Mouse (Mus musculus) midbrain, embryonic 11.5 days (tissue): ENCODE measurements around the gene Ubl7. TPM values are rescaled to one million over a fixed set of nuclear protein-coding genes. Genes with fewer than 3 reads are reported as not detected.
A peak's percentile ranks its signal among the peaks of the same experiment; 100 is the strongest.

Experiments
- ATAC-seq: fragments of 200-750 bp; cut with Nextera tagmentation; 2 replicates; pipeline ENCODE4 v1.8.0; 2017; ENCODE audit warnings: moderate TSS enrichment, moderate library complexity; ENCODE audit not compliant: low FRiP score
- DNase-seq: peaks from one replicate; pipeline ENCODE4 v3.0.0; 2015; ENCODE audit warnings: low spot score; ENCODE audit errors: missing footprints
- H3K27ac ChIP-seq: fragments of 300-500 bp; sonication (generic); 2 replicates; pipeline ENCODE4 v1.5.1; 2014; ENCODE audit warnings: low read depth, low read length
- H3K27me3 ChIP-seq: fragments of 300-500 bp; sonication (generic); 2 replicates; pipeline ENCODE4 v1.6.1; 2014; ENCODE audit warnings: mild to moderate bottlenecking, low read length, moderate library complexity, mixed read lengths; ENCODE audit not compliant: control insufficient read depth, insufficient read depth
- H3K36me3 ChIP-seq: fragments of 300-500 bp; sonication (generic); 2 replicates; pipeline ENCODE4 v1.6.1; 2014; ENCODE audit warnings: mild to moderate bottlenecking, low read length, moderate library complexity, mixed read lengths; ENCODE audit not compliant: control insufficient read depth, insufficient read depth
- H3K4me1 ChIP-seq: fragments of 300-500 bp; sonication (generic); 2 replicates; pipeline ENCODE4 v1.6.1; 2014; ENCODE audit warnings: low read length; ENCODE audit not compliant: control insufficient read depth, insufficient read depth
- H3K4me2 ChIP-seq: fragments of 300-500 bp; sonication (generic); 2 replicates; pipeline ENCODE4 v1.6.1; 2014; ENCODE audit warnings: mild to moderate bottlenecking, moderate library complexity
- H3K4me3 ChIP-seq: fragments of 300-500 bp; sonication (generic); 2 replicates; pipeline ENCODE4 v1.5.1; 2014; ENCODE audit warnings: low read depth, low read length
- H3K9ac ChIP-seq: fragments of 300-500 bp; sonication (generic); 2 replicates; pipeline ENCODE4 v1.6.1; 2014; ENCODE audit warnings: low read length
- H3K9me3 ChIP-seq: fragments of 300-500 bp; sonication (generic); 2 replicates; pipeline ENCODE4 v1.6.1; 2016; ENCODE audit warnings: low read length; ENCODE audit not compliant: control insufficient read depth
- WGBS: fragments of 180-500 bp; shearing (Covaris S2); extraction: QIAGEN DNeasy Blood & Tissue Kit; methylation state at CpG from one replicate; pipeline ENCODE4 v1.1.7; 2014; 5-methylcytosine and 5-hydroxymethylcytosine counted together
- polyA plus RNA-seq: library from polyadenylated mRNA; unstranded; fragments of >200 nt; fragmentation: Nextera tagmentation; extraction: Ambion mirVana; gene quantifications from 2 replicates; pipeline ENCODE4 v1.2.1, GENCODE M21; 2014

Ubl7 gene
- polyA plus RNA-seq, 1 experiment from 2014 or later, result 111 TPM

- H3K27me3 ChIP-seq, result no peaks in the 10 kb centered on the region
- WGBS, result 81% methylated on average over 5 of the region's 5 CpGs
- ATAC-seq (no peak), DNase-seq (peak; percentile 47)
- H3K9ac ChIP-seq, result no peak overlapping the region
- H3K27ac ChIP-seq, result no peak overlapping the region
- no peak overlapping the region for H3K4me3 ChIP-seq
- no peaks in the 10 kb centered on the region for H3K4me1 ChIP-seq
- H3K9me3 ChIP-seq, result no peaks in the 10 kb centered on the region
- H3K36me3 ChIP-seq, result no peaks in the 10 kb centered on the region
- no peak overlapping the region for H3K4me2 ChIP-seq
These were observed 63.4 kb downstream of the Ubl7 start for GRCm38 (mm10) chr9:57974221-57974620.

GRCm38 (mm10) chr9:57975200-57975821 lies 64.5 kb downstream of the Ubl7 start:
- Histone ChIP-seq H3K9me3 (no peaks in the 10 kb centered on the region), H3K9ac (no peak overlapping the region), H3K4me3 (no peak overlapping the region), H3K27me3 (no peaks in the 10 kb centered on the region), H3K4me2 (no peak overlapping the region), H3K36me3 (no peaks in the 10 kb centered on the region), H3K27ac (no peak overlapping the region), H3K4me1 (no peaks in the 10 kb centered on the region)
- ATAC-seq (no peak), DNase-seq (no peak)
- 89% methylated on average over 5 of the region's 5 CpGs for WGBS

GRCm38 (mm10) chr9:57978025-57978424 lies 67.2 kb downstream of the Ubl7 start:
- ATAC-seq (no peak), DNase-seq (no peak)
- 82% methylated on average over 6 of the region's 6 CpGs for WGBS
- no peaks in the 10 kb centered on the region for H3K9me3 ChIP-seq
- H3K36me3 ChIP-seq, result no peaks in the 10 kb centered on the region
- H3K4me3 ChIP-seq, result no peak overlapping the region
- no peak overlapping the region for H3K9ac ChIP-seq
- no peaks in the 10 kb centered on the region for H3K27me3 ChIP-seq
- H3K4me2 ChIP-seq, result no peak overlapping the region
- no peaks in the 10 kb centered on the region for H3K4me1 ChIP-seq
- no peak overlapping the region for H3K27ac ChIP-seq

- DNase-seq (no peak), ATAC-seq (no peak)
- Histone ChIP-seq H3K36me3 (no peaks in the 10 kb centered on the region), H3K4me2 (no peak overlapping the region), H3K4me1 (no peaks in the 10 kb centered on the region), H3K9me3 (no peaks in the 10 kb centered on the region), H3K27me3 (no peaks in the 10 kb centered on the region), H3K4me3 (no peak overlapping the region), H3K9ac (no peak overlapping the region), H3K27ac (no peak overlapping the region)
- WGBS, result 75% methylated on average over 3 of the region's 3 CpGs
These were observed 68.1 kb downstream of the Ubl7 start for GRCm38 (mm10) chr9:57978858-57979257.

Other genes starting within 250 kb of the Ubl7 start
- not detected in 2 replicates for gene Cyp1a2, start 227.3 kb upstream of the Ubl7 start, polyA plus RNA-seq
- gene Cyp1a1, start 223.1 kb upstream of the Ubl7 start, polyA plus RNA-seq, result not detected in 2 replicates
- gene Edc3, start 202.4 kb upstream of the Ubl7 start, polyA plus RNA-seq, result 27.7 and 30.0 TPM in 2 replicates
- 84.2 and 91.6 TPM in 2 replicates for gene Clk3, start 145.1 kb upstream of the Ubl7 start, polyA plus RNA-seq
- gene Arid3b, start 74.2 kb upstream of the Ubl7 start, polyA plus RNA-seq, result 22.0 and 25.7 TPM in 2 replicates
- 0.78 and 1.0 TPM in 2 replicates for gene Sema7a, start 29.1 kb downstream of the Ubl7 start, polyA plus RNA-seq
- gene Cyp11a1, start 95.4 kb downstream of the Ubl7 start, polyA plus RNA-seq, result 0.12 TPM in 1 of 2 replicates, not detected in the other
- gene Stra6, start 152.8 kb downstream of the Ubl7 start, polyA plus RNA-seq, result 7.3 and 9.7 TPM in 2 replicates
- gene Ccdc33, start 207.8 kb downstream of the Ubl7 start, polyA plus RNA-seq, result 0.41 and 0.90 TPM in 2 replicates